Mouse (Mus musculus) kidney, adult 2 months (tissue): ENCODE data around the gene Klhdc2.

Experiments used
- CTCF ChIP-seq: fragments of 200-500 bp; conservative IDR thresholded peaks from 2 replicates; pipeline ENCODE4 v1.5.1; 2011; ENCODE audit warnings: low read depth, mild to moderate bottlenecking, control low read depth, low read length, moderate library complexity, mixed read lengths; ENCODE audit not compliant: insufficient read depth, insufficient read length
- POLR2A ChIP-seq: fragments of 200-500 bp; IDR thresholded peaks from one replicate; pipeline ENCODE4 v1.6.1; 2011; ENCODE audit warnings: low read depth, low read length, control low read depth

GRCm38 (mm10) chr12:69356546-69357299 lies 60.2 kb downstream of the Klhdc2 start, which contains the start of gene Nemf:
- peak; percentile 95 for TF ChIP-seq POLR2A
- TF ChIP-seq CTCF = no peak
